In the genomic region with DNA sequence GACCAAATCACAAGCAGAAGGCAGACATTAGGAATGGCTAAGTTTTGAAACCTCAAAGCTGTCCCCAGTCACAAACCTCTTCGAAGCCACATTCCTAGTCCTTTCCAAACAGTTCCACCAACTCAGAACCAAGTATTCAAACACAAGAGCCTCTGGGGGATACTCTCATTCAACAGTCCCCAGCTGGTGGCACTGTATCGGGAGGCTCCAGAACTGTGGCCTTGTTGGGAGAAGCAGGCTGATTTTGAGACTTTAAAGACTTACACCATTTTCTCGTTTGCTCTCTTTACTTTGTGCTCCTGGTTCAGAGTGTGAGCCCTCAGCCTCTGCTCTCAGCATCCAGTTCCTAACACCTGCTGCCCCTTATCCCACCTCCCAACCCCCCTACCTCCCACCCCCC, we compare ENCODE assay signal across 26 mouse cellular contexts. TPM values are rescaled to one million over a fixed set of nuclear protein-coding genes. Genes with fewer than 3 reads are reported as not detected.
DNase-seq lines count a peak whose midpoint lies in the region; ATAC-seq lines count a peak whose summit lies in the region.
"Had no signal": no experiment of that assay in that cellular context is flagged by ENCODE, and none has a peak within 500 bp of the region (broad histone marks: within the 10 kb centered on the region; RNA-seq: fewer than 3 reads in every experiment).

No protein-coding gene starts in this region.

- ATAC-seq in heart, embryonic 12.5 days (ENCODE audit: insufficient number of reproducible peaks, low FRiP score) = no peak
- no peak for ATAC-seq in midbrain, embryonic 11.5 days (ENCODE audit: low FRiP score)
- no peak for ATAC-seq in midbrain, embryonic 14.5 days (ENCODE audit: low FRiP score, low TSS enrichment)
- ATAC-seq: forebrain, embryonic 13.5 days; forebrain, embryonic 16.5 days; hindbrain, embryonic 16.5 days; intestine, embryonic 15.5 days; Patski had no signal

- no peaks in the 10 kb centered on the region for H3K27me3 ChIP-seq in heart, embryonic 12.5 days (replicated peaks)
- no peaks in the 10 kb centered on the region for H3K27me3 ChIP-seq in midbrain, embryonic 11.5 days (ENCODE audit: control insufficient read depth, insufficient read depth, low read length)
- no peaks in the 10 kb centered on the region for H3K27me3 ChIP-seq in midbrain, embryonic 14.5 days (ENCODE audit: control insufficient read depth, insufficient read depth, low read length)
- H3K27me3 ChIP-seq: CH12.LX; forebrain, embryonic 13.5 days; heart, embryonic 13.5 days; hindbrain, embryonic 13.5 days; intestine, embryonic 15.5 days; Patski had no signal

- no peak overlapping the region for H3K9ac ChIP-seq in heart, embryonic 12.5 days
- H3K9ac ChIP-seq in midbrain, embryonic 11.5 days (ENCODE audit: low read length) = no peak overlapping the region
- H3K9ac ChIP-seq in midbrain, embryonic 14.5 days (replicated peaks; ENCODE audit: low read length) = no peak overlapping the region
- H3K9ac ChIP-seq: forebrain, embryonic 13.5 days; heart, embryonic 13.5 days; hindbrain, embryonic 13.5 days; intestine, embryonic 15.5 days had no signal

- WGBS in heart, embryonic 12.5 days = 87% methylated on average over 3 of the region's 3 CpGs
- 87% methylated on average over 3 of the region's 3 CpGs for WGBS in midbrain, embryonic 11.5 days
- 87% methylated on average over 3 of the region's 3 CpGs for WGBS in midbrain, embryonic 14.5 days

- H3K4me1 ChIP-seq in heart, embryonic 12.5 days (replicated peaks) = peaks cover 39% of the 10 kb centered on the region
- H3K4me1 ChIP-seq in midbrain, embryonic 11.5 days (ENCODE audit: control insufficient read depth, insufficient read depth, low read length) = no peaks in the 10 kb centered on the region
- H3K4me1 ChIP-seq in midbrain, embryonic 14.5 days (ENCODE audit: control insufficient read depth, insufficient read depth, low read length) = no peaks in the 10 kb centered on the region

- no peak overlapping the region for H3K4me3 ChIP-seq in heart, embryonic 12.5 days
- H3K4me3 ChIP-seq in midbrain, embryonic 11.5 days (ENCODE audit: low read depth, low read length) = no peak overlapping the region
- H3K4me3 ChIP-seq in midbrain, embryonic 14.5 days (replicated peaks; ENCODE audit: low read depth, low read length) = no peak overlapping the region
- H3K4me3 ChIP-seq: forebrain, embryonic 10.5 days; forebrain, embryonic 13.5 days; heart, embryonic 13.5 days; hindbrain, embryonic 10.5 days; hindbrain, embryonic 13.5 days; intestine, embryonic 15.5 days had no signal

- DNase-seq in heart, adult 11 months = peak; percentile 64
- DNase-seq in heart, adult 9 months (ENCODE audit: low spot score in 2 of 2) = no peak
- DNase-seq in heart, postnatal 4 days = no peak
- DNase-seq in midbrain, embryonic 11.5 days (ENCODE audit: low spot score, missing footprints) = peak; percentile 57
- DNase-seq in midbrain, embryonic 14.5 days = no peak
- no peak for DNase-seq in cerebellum, postnatal 4 days (ENCODE audit: low spot score in 2 of 2)
- DNase-seq: adrenal gland, postnatal 10 days; cerebellum, adult 11-12 months; cerebellum, adult 8-10 months; cerebellum, postnatal 10 days; cerebellum, postnatal 36 days; gastrocnemius, postnatal 14 days had no signal

- H3K4me2 ChIP-seq in heart, embryonic 12.5 days = no peak overlapping the region
- no peak overlapping the region for H3K4me2 ChIP-seq in midbrain, embryonic 11.5 days
- H3K4me2 ChIP-seq in midbrain, embryonic 14.5 days (ENCODE audit: low read length) = no peak overlapping the region
- H3K4me2 ChIP-seq: forebrain, embryonic 13.5 days; hindbrain, embryonic 13.5 days; intestine, embryonic 15.5 days had no signal

- H3K36me3 ChIP-seq in heart, embryonic 12.5 days = no peaks in the 10 kb centered on the region
- H3K36me3 ChIP-seq in midbrain, embryonic 11.5 days (ENCODE audit: control insufficient read depth, insufficient read depth, low read length) = no peaks in the 10 kb centered on the region
- H3K36me3 ChIP-seq in midbrain, embryonic 14.5 days (ENCODE audit: control insufficient read depth, insufficient read depth, low read length) = no peaks in the 10 kb centered on the region
- H3K36me3 ChIP-seq: forebrain, embryonic 10.5 days; G1E; heart, embryonic 13.5 days; hindbrain, embryonic 10.5 days; hindbrain, embryonic 13.5 days; intestine, embryonic 15.5 days had no signal

- H3K27ac ChIP-seq in heart, embryonic 12.5 days (ENCODE audit: poor library complexity, severe bottlenecking) = peak overlapping the region; percentile 84
- no peak overlapping the region for H3K27ac ChIP-seq in midbrain, embryonic 11.5 days (ENCODE audit: low read depth, low read length)
- H3K27ac ChIP-seq in midbrain, embryonic 14.5 days (replicated peaks; ENCODE audit: low read depth, low read length) = no peak overlapping the region
- H3K27ac ChIP-seq: forebrain, embryonic 10.5 days; forebrain, embryonic 13.5 days; hindbrain, embryonic 13.5 days; intestine, embryonic 15.5 days had no signal

- H3K9me3 ChIP-seq in heart, embryonic 12.5 days (replicated peaks) = no peaks in the 10 kb centered on the region
- no peaks in the 10 kb centered on the region for H3K9me3 ChIP-seq in midbrain, embryonic 11.5 days (ENCODE audit: control insufficient read depth, low read length)
- no peaks in the 10 kb centered on the region for H3K9me3 ChIP-seq in midbrain, embryonic 14.5 days (ENCODE audit: control insufficient read depth, low read length)
- H3K9me3 ChIP-seq: forebrain, embryonic 10.5 days; forebrain, embryonic 13.5 days; G1E; heart, embryonic 13.5 days; hindbrain, embryonic 10.5 days; hindbrain, embryonic 13.5 days; intestine, embryonic 15.5 days had no signal

RNA-seq across cellular contexts. Expression of a gene that starts 13.0 kb away (rescaled TPM):
- polyA plus RNA-seq in heart, embryonic 12.5 days (2016; fragmentation: Nextera tagmentation; extraction: Ambion mirVana) = 32.7 and 33.4 TPM in 2 replicates
- total RNA-seq in heart, postnatal 4 days (2021) = 100 to 1,000 TPM; 109 to 138 TPM
- polyA plus RNA-seq in midbrain, embryonic 11.5 days (2014; fragmentation: Nextera tagmentation; extraction: Ambion mirVana) = 30.1 and 32.0 TPM in 2 replicates
- polyA plus RNA-seq in midbrain, embryonic 14.5 days (2014; fragmentation: Nextera tagmentation; extraction: Ambion mirVana) = 20.0 and 20.5 TPM in 2 replicates
- total RNA-seq: CH12.LX had no signal
- polyA plus RNA-seq: G1E had no signal

RNA-seq across cellular contexts. Expression of a gene that starts 30.7 kb away (rescaled TPM):
- 0.19 and 0.22 TPM in 2 replicates for polyA plus RNA-seq in heart, embryonic 12.5 days (2016; fragmentation: Nextera tagmentation; extraction: Ambion mirVana)
- total RNA-seq in heart, postnatal 4 days (2021) = not detected
- 0.10 and 0.18 TPM in 2 replicates for polyA plus RNA-seq in midbrain, embryonic 11.5 days (2014; fragmentation: Nextera tagmentation; extraction: Ambion mirVana)
- polyA plus RNA-seq in midbrain, embryonic 14.5 days (2014; fragmentation: Nextera tagmentation; extraction: Ambion mirVana) = 0.34 and 0.39 TPM in 2 replicates
- total RNA-seq: adrenal gland, adult 18-20 months; gastrocnemius, adult 18-20 months; gastrocnemius, postnatal 14 days had no signal
- polyA plus RNA-seq: G1E had no signal

RNA-seq across cellular contexts. Expression of a gene that starts 32.5 kb away (rescaled TPM):
- polyA plus RNA-seq in heart, embryonic 12.5 days (2016; fragmentation: Nextera tagmentation; extraction: Ambion mirVana) = 0.11 and 0.15 TPM in 2 replicates
- 10 to 100 TPM in 1 of 2 experiments, 1 to 10 TPM in 1; 9.3 to 34.8 TPM for total RNA-seq in heart, postnatal 4 days (2021)
- polyA plus RNA-seq in midbrain, embryonic 11.5 days (2014; fragmentation: Nextera tagmentation; extraction: Ambion mirVana) = 0.12 TPM in 2 replicates
- 0.39 and 0.51 TPM in 2 replicates for polyA plus RNA-seq in midbrain, embryonic 14.5 days (2014; fragmentation: Nextera tagmentation; extraction: Ambion mirVana)
- total RNA-seq: G1E had no signal
- polyA plus RNA-seq: forebrain, embryonic 16.5 days; G1E had no signal

RNA-seq across cellular contexts. Expression of a gene that starts 32.6 kb away (rescaled TPM):
- polyA plus RNA-seq in heart, embryonic 12.5 days (2016; fragmentation: Nextera tagmentation; extraction: Ambion mirVana) = 420 and 425 TPM in 2 replicates
- 100 to 1,000 TPM; 847 to 901 TPM for total RNA-seq in heart, postnatal 4 days (2021)
- 291 and 314 TPM in 2 replicates for polyA plus RNA-seq in midbrain, embryonic 11.5 days (2014; fragmentation: Nextera tagmentation; extraction: Ambion mirVana)
- 295 and 310 TPM in 2 replicates for polyA plus RNA-seq in midbrain, embryonic 14.5 days (2014; fragmentation: Nextera tagmentation; extraction: Ambion mirVana)

RNA-seq across cellular contexts. Expression of a gene that starts 39.3 kb away (rescaled TPM):
- polyA plus RNA-seq in heart, embryonic 12.5 days (2016; fragmentation: Nextera tagmentation; extraction: Ambion mirVana) = 41.8 and 43.3 TPM in 2 replicates
- 10 to 100 TPM; 79.9 to 85.2 TPM for total RNA-seq in heart, postnatal 4 days (2021)
- 24.0 and 24.7 TPM in 2 replicates for polyA plus RNA-seq in midbrain, embryonic 11.5 days (2014; fragmentation: Nextera tagmentation; extraction: Ambion mirVana)
- polyA plus RNA-seq in midbrain, embryonic 14.5 days (2014; fragmentation: Nextera tagmentation; extraction: Ambion mirVana) = 35.3 and 40.4 TPM in 2 replicates

Comparison
In these comparisons a context has a peak if more than half of its experiments do, and no peak if none do; other contexts are left out.
1. DNase-seq: peak in heart, adult 11 months (single experiment) and midbrain, embryonic 11.5 days (single experiment); none in heart, adult 9 months (0 of 2), heart, postnatal 4 days (single experiment), midbrain, embryonic 14.5 days (single experiment) and cerebellum, postnatal 4 days (0 of 2).